In genomic region chr3:100160682-100161445, GRCm38 (mm10) we compare ENCODE assay signal across 8 mouse cellular contexts. TPM values are rescaled to one million over a fixed set of nuclear protein-coding genes. Genes with fewer than 3 reads are reported as not detected.
A peak's percentile ranks its signal among the peaks of the same experiment; 100 is the strongest.
DNase-seq lines count a peak whose midpoint lies in the region; ATAC-seq and TF ChIP-seq lines count a peak whose summit lies in the region.

No protein-coding gene starts in this region.

- intact Hi-C loops in heart, adult 2 months (cut with DNase I), result loop anchor here (5.0 to 10.0 kb wide), 2 partner anchors 526 to 764 kb away; partner anchors contain the start of genes Man1a2 and Trim45

- H3K27ac ChIP-seq in heart, embryonic 16.5 days (ENCODE audit: low read length), result no peak overlapping the region
- no peak overlapping the region for H3K27ac ChIP-seq in heart, adult 2 months
- no peak overlapping the region for H3K27ac ChIP-seq in brown adipose tissue, adult 24 weeks (replicated peaks; ENCODE audit: low read depth, low read length)
- H3K27ac ChIP-seq in midbrain, embryonic 15.5 days, result no peak overlapping the region

- no peaks in the 10 kb centered on the region for H3K27me3 ChIP-seq in heart, embryonic 16.5 days (ENCODE audit: control insufficient read depth, insufficient read depth, low read length)
- no peaks in the 10 kb centered on the region for H3K27me3 ChIP-seq in heart, adult 2 months (ENCODE audit: control insufficient read depth, insufficient read depth, low read length)
- H3K27me3 ChIP-seq in midbrain, embryonic 15.5 days (replicated peaks), result no peaks in the 10 kb centered on the region

- H3K79me2 ChIP-seq in heart, adult 2 months (replicated peaks; ENCODE audit: control insufficient read depth, insufficient read depth, low read length), result no peaks in the 10 kb centered on the region

- no peak for ATAC-seq in heart, embryonic 16.5 days (replicated peaks; ENCODE audit: extremely low read depth, insufficient read depth, low FRiP score)
- no peak for ATAC-seq in midbrain, embryonic 15.5 days (replicated peaks)
- ATAC-seq in erythroid progenitor cell, adult 5-6 weeks (replicated peaks; ENCODE audit: low FRiP score, poor library complexity, severe bottlenecking), result no peak

- no peak for TF ChIP-seq POLR2A in heart, adult 2 months (IDR thresholded peaks at IDR 0.05; ENCODE audit: insufficient read depth, low read depth, low read length)

- peaks cover 5% of the 10 kb centered on the region; the same call in 1 of the 2 replicates for H3K4me1 ChIP-seq in heart, embryonic 16.5 days (ENCODE audit: control insufficient read depth, insufficient read depth, low read length)
- H3K4me1 ChIP-seq in heart, adult 2 months (ENCODE audit: control insufficient read depth, insufficient read depth, low read length), result peaks cover 4% of the 10 kb centered on the region
- H3K4me1 ChIP-seq in brown adipose tissue, adult 24 weeks (ENCODE audit: control insufficient read depth, insufficient read depth, insufficient read length, low read length), result no peaks in the 10 kb centered on the region
- H3K4me1 ChIP-seq in midbrain, embryonic 15.5 days, result peaks cover 21% of the 10 kb centered on the region

- no peak overlapping the region for H3K9ac ChIP-seq in heart, embryonic 16.5 days (ENCODE audit: low read length)
- no peak overlapping the region for H3K9ac ChIP-seq in heart, adult 2 months (ENCODE audit: low read depth, low read length)
- H3K9ac ChIP-seq in midbrain, embryonic 15.5 days, result no peak overlapping the region

- peak overlapping the region; percentile 97 for H3K4me3 ChIP-seq in heart, embryonic 16.5 days (ENCODE audit: low read length)
- H3K4me3 ChIP-seq in heart, adult 2 months, result no peak overlapping the region
- H3K4me3 ChIP-seq in brown adipose tissue, adult 24 weeks (ENCODE audit: insufficient read depth, low read depth, low read length), result peak overlapping the region; percentile 85; the same call in 1 of the 2 replicates
- H3K4me3 ChIP-seq in midbrain, embryonic 15.5 days, result peak overlapping the region; percentile 95

- no peak for TF ChIP-seq CTCF in heart, adult 2 months (IDR thresholded peaks at IDR 0.05)

- WGBS in heart, embryonic 16.5 days, result 81% methylated on average over 15 of the region's 15 CpGs
- 81% methylated on average over 15 of the region's 15 CpGs for WGBS in heart, adult 2 months
- 91% methylated on average over 15 of the region's 15 CpGs for WGBS in midbrain, embryonic 15.5 days

- peaks cover 28% of the 10 kb centered on the region for H3K36me3 ChIP-seq in heart, embryonic 16.5 days (ENCODE audit: control insufficient read depth, insufficient read depth)
- H3K36me3 ChIP-seq in heart, adult 2 months (ENCODE audit: control insufficient read depth, insufficient read depth, low read length), result peaks cover 5% of the 10 kb centered on the region
- peaks cover 31% of the 10 kb centered on the region for H3K36me3 ChIP-seq in midbrain, embryonic 15.5 days (replicated peaks)

- DNase-seq in heart, adult 2 months, result no peak
- peak; percentile 4 for DNase-seq in induced T-regulatory cell, adult 2 months (ENCODE audit: low read depth)
- no peak for DNase-seq in kidney, postnatal 36 days
- DNase-seq in Muller cell, postnatal 12 days (ENCODE audit: inconsistent ontology term), result no peak

- peak overlapping the region; percentile 80 for H3K4me2 ChIP-seq in heart, embryonic 16.5 days (ENCODE audit: low read depth, low read length)
- H3K4me2 ChIP-seq in midbrain, embryonic 15.5 days, result peak overlapping the region; percentile 82

- no peaks in the 10 kb centered on the region for H3K9me3 ChIP-seq in heart, embryonic 16.5 days (replicated peaks; ENCODE audit: control insufficient read depth, low read length)
- H3K9me3 ChIP-seq in midbrain, embryonic 15.5 days, result no peaks in the 10 kb centered on the region

- no peak for TF ChIP-seq EP300 in heart, adult 2 months (IDR thresholded peaks at IDR 0.05; ENCODE audit: insufficient read depth, low read depth, low read length)

RNA-seq across cellular contexts. Expression of gene Gdap2, which starts 1.3 kb away (rescaled TPM):
- 18.6 and 21.6 TPM in 2 replicates for polyA plus RNA-seq in heart, embryonic 16.5 days (2015; fragmentation: Nextera tagmentation; extraction: Ambion mirVana)
- total RNA-seq in heart, adult 2 months (2021), result 1 to 10 TPM; 8.5 to 9.8 TPM
- 9.1 and 16.7 TPM in 2 replicates for polyA plus RNA-seq in heart, adult 2 months (2012; rRNA removed)
- 12.4 and 18.4 TPM in 2 replicates for polyA plus RNA-seq in brown adipose tissue, adult 24 weeks (2012; ENCODE audit: insufficient read depth, insufficient read length, missing spikeins)
- 37.8 and 39.2 TPM in 2 replicates for polyA plus RNA-seq in midbrain, embryonic 15.5 days (2015; fragmentation: Nextera tagmentation; extraction: Ambion mirVana)
- 16.6 and 32.7 TPM in 2 replicates for total RNA-seq in erythroid progenitor cell, adult 5-6 weeks (2015; ENCODE audit: low replicate concordance)
- total RNA-seq in erythroid progenitor cell, adult 5-6 weeks (2017; ENCODE audit: low replicate concordance), result 9.8 and 20.7 TPM in 2 replicates

RNA-seq across cellular contexts. Expression of gene Wdr3, which starts 1.3 kb away (rescaled TPM):
- polyA plus RNA-seq in heart, embryonic 16.5 days (2015; fragmentation: Nextera tagmentation; extraction: Ambion mirVana), result 29.4 and 32.2 TPM in 2 replicates
- total RNA-seq in heart, adult 2 months (2021), result 10 to 100 TPM; 10.2 to 11.6 TPM
- 9.2 and 13.3 TPM in 2 replicates for polyA plus RNA-seq in heart, adult 2 months (2012; rRNA removed)
- polyA plus RNA-seq in brown adipose tissue, adult 24 weeks (2012; ENCODE audit: insufficient read depth, insufficient read length, missing spikeins), result 5.9 and 16.7 TPM in 2 replicates
- 36.6 and 44.3 TPM in 2 replicates for polyA plus RNA-seq in midbrain, embryonic 15.5 days (2015; fragmentation: Nextera tagmentation; extraction: Ambion mirVana)
- 7.5 and 8.3 TPM in 2 replicates for total RNA-seq in erythroid progenitor cell, adult 5-6 weeks (2015; ENCODE audit: low replicate concordance)
- 14.5 and 18.5 TPM in 2 replicates for total RNA-seq in erythroid progenitor cell, adult 5-6 weeks (2017; ENCODE audit: low replicate concordance)
